Mouse (Mus musculus): ENCODE measurements around the gene Hbs1l.
A peak's percentile ranks its signal among the peaks of the same experiment; 100 is the strongest.

Gene Hbs1l

DNA sequence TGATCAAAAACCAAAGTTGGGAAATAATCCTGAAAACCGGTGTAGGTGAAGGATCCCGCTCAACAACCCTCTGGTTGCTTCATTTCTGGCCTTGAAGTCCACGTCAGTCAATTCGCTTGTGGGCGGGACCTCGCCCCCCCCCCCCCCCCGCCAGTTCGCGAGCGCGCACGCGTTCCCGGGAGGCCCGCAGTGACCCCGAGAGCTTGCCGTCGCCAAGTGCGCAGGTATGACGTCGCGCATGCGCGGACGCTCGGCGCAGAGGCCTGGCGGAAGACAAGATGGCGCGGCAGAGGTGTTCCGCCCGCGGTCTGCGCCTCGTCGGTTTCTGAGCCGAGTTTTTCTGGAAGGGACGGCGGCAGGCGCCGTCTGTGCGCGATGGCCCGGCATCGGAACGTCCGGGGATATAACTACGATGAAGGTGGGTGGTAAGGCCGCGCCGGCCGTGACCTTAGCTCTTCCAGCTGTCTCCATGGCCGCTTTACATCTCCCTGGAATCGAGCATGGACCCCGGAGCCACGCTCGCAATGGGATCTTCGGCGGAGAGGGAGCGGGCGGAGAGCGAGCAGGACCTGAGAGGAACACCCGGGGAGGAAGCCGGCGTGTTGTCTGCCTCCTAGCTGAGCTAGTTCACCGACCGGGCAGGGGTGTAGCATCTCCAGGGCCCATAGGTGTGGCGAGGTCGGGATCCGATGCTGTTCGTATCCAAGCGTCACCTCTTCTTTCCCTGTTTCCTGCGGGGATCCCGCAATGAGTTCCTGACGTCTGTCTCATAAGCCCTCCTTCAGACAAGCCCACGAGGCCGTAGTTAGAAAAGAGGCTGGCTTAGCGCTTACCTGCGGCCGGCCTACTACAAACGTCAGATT, at the start of gene Hbs1l:
Hbs1l (plus strand) TSS at position 221 of the 863 bp plus-strand sequence.
- peak; percentile 88 to 89 for DNase-seq

DNA sequence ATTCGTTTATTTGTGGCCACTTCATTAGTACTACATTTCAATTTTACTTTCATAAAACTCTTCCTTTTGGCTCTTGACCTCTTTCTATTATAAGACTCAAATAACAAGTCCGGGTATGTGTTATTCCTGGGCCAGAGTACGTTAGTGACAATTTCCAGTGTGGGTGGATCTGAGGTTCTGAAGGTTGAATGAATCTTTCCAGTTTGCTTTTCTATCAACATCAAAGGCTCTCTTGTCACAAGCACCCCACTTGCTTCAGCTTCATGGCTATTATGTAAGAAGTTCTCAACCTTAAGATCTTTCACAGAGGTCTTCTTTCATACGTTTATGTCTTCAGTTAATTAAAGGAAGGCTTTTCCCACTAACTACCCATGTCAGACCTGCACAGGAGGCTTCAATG, 47.2 kb upstream of the Hbs1l start:
- no peak for DNase-seq

DNA sequence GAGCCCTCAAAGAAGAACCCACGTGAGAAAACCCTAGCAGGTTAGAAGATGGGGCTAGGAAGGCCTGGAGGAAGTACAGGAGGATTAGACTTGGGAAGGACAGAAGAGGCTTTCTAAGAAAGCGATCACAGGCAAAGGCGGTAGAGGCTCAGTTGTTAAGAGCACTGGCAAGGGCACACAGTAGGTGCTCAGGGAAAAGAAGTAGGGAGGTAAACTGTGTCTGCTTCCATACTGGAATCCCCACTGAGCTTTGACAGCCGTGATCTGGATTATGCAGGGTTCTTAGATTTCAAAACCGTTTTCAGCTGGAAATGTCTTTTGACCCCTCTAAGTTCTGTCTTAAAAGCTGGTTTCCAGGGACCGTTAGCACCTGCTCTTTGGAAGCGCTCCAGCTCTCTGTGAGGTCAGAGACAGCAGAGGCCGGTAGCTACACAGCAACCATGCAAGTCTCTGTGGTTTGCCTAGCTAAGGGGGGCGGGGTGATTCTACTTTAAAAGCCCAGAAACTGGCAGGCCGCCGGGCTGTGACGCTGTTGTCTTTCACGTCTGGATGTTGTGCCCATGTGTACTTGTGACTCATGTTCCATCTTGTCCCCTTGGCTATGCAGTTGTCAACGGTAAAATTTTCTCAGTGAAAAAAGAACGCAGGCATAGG, 43.8 kb upstream of the Hbs1l start:
- DNase-seq, result peak in 1 of 2 experiments; percentile 4

DNA sequence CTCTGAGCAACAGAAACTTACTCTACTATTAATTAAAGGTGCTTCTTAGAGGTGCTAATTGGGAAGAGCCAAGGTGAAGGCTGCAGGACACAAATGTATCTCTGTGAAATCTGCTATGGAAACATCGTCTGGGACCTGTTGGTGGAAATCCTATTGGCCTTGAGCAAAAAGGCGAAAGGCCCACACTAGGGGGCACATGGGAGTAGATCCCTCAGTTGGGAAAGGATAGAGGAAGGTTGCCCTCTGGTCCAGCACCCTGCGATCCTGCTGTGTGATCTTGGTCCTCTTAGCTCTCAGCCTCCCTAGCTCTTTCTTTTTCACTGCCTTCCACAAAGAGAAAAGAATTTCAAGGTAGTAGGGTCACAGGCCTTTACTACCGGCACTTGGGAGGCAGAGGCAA, 43.0 kb upstream of the Hbs1l start:
- DNase-seq, result no peak

DNA sequence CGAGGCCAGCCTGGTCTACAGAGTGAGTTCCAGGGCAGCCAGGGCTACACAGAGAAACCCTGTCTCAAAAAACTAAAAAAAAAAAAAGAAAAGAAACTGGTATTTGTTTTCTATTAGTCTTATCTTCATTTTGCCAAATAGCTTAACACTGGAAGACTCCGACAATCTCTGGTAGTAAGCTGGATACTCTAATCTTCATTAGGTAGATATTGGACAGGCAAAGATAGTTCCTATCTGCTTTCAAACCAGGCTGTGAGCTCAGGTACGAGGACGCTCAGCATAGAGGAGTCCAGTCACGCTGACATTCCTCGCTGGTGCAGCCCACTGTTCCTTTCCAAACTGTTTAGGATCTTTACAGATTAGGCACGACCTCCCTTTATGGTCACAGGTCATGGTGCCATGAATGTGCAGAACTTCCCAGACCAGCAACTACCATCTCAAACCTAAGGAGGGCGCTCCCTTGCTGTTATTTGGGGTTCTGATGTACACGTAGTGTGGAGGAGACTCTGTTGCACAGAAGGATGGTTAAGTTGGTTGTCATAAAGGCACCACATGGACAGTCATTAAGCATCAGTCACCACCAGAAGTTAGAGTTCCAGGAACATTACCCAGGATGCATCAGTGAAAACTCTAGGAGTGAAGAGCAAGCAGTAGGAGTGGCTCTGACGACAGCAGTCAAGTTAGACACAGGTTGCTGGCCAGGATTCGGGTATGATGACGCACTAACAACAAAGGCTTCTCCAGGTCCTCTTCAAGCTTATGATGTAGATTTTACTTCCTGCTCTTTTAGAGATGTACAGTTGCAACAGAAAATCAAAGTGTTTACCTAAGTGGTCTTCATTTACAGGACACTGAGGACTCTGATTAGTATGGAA, 41.3 kb upstream of the Hbs1l start:
- DNase-seq, result no peak

DNA sequence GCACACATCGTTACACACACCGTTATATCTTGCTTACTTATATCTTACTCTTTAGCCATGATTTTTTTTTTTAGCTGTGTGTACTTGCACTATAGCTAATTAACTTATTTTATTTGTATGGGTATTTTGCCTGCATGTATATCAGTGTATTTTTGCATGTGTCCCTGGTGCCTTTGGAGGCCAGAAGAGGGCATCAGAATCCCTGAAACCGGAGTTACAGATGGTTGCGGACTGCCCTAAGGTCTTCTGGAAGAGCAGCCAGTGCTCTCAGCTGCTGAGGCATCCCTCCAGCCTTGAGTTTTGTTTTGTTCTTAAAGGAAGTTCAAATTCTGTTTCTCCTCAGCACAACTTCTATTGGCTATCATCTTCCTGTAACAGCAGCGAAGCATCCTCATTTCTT, 38.5 kb upstream of the Hbs1l start:
- peak in 1 of 2 experiments; percentile 9 for DNase-seq

DNA sequence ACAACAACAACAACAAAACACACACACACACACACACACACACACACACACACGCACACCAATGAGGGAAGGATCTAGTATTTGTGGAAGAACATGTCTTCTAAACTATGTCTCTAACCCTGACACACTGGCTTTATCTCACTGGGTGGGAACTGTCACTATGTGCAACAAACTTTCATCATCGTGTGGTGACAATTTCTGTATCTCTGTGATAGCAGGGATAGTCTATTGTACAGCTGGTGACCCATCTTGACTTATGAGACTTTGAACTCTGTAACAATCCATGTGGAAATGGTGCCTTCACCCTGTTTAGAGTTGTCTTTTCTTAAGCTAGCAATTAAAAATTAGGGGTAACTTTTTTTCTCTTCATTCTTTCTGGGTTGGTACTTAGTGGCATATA, 36.1 kb upstream of the Hbs1l start:
- no peak for DNase-seq

DNA sequence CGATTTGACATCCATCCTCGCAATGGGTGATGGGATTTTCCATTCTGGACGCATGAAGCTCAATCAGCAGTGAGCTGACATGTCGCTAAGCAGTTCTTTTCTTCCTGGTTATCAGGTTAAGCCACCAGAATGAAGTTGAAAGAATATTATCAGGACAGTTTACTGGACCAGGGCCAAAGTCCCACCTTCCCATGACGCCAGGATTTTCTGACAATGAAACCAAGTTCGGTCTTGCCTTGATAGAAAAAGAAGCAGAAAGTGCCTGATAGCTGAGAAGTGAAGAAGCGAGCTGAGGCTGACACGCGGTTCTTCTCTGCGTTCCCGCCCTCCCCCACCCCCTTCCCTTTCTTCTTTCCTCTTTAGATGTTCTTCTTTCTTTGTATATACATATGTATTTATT, 30.6 kb upstream of the Hbs1l start:
- no peak for DNase-seq

DNA sequence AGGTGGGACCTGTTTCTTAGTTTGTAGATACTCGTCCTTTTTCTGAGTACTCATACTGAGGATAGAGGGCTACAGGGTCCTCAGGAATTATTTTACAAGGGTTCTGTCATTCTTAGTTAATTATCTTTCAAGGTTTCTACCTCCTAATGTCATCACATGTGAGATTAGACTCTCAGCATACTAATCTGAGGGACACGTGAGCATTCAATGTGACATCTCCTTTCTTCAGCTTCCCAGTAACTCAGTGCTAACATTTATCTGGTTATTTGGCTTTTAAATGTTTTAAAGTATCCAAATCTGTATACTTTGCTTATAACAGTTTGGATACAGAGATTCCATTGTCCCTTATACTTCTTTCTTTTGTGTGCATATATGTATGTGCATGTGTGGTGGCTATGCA, 28.3 kb upstream of the Hbs1l start:
- no peak for DNase-seq

DNA sequence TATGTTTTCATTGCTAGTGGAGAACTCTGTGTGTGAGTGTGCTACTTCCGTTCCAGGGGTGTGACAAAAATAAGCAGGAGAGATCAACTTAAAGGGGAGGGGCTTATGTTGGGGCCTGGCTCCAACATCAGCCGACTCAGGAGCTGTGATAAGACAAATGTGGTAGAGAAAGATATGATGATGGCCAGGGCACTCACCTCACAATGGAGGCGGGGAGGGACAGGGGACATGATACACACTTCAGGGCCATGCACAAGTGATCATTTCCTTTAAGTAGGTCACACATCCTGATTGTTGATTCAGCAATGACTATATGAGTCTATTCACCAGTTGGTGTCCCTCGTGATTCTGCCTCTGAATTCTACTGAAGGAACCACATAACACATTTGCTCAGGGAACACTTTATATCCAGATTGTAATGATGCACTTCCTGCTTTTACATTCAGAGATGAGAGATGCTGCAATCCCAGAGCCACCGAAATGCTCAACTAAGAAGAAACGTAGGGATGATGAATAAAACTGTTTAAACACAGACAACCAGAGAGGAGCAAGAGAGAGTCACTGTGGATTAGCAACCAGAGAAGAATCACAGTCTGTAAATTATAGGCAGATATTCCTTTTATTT, 26.9 kb upstream of the Hbs1l start:
- DNase-seq, result no peak

DNA sequence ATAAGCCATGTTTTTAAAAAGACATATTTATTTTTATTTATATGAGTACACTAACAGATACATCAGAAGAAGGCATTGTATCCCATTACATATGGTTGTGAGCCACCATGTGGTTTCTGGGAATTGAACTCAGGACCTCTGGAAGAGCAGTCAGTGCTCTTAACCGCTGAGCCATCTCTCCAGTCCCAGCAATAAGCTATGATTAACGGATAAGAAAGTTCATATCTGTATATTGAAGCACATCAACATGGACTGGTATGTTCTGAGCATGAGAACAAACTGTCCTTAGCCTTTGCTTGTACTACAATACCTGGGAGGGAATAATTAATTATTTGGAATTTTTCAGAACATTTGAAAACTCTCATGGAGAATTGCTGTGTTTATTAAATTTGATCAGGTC, 25.9 kb upstream of the Hbs1l start:
- DNase-seq, result no peak

DNA sequence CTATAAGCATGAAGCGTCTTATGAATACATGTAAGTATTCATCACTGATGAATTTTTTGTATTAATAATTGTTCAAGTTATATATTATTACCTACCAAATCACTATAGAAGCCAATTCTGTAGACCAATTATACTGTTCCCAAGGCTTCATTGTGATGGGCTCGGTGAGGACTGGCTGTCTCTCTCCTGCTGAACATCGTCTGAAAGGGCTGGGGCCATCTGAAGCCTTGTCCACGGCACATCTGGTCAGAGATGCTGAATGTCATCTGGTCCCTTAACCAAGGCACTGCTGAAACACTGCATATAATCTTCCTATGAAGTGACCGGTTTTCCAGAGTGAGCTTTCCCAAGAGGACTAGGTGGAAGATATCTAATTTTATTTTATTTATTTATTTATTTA, 24.9 kb upstream of the Hbs1l start:
- DNase-seq, result no peak

DNA sequence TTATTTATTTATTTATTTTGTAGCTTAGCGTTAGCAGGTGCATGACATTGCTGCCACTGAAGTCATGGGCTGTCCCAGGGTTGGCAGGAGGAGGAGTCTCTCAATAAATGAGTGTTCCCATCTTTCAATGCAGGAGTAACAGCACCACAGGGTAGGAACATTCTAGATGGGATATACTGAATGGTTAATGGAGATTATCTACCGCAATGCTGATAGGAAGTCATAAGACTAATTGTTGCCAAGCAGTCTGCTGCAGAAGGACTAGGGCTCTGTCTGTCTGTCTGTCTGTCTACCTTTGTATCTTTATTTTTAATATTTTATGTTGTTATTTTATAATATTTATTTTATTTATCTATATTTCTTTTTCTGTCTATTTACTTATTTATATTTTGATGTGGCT, 24.5 kb upstream of the Hbs1l start:
- no peak for DNase-seq

DNA sequence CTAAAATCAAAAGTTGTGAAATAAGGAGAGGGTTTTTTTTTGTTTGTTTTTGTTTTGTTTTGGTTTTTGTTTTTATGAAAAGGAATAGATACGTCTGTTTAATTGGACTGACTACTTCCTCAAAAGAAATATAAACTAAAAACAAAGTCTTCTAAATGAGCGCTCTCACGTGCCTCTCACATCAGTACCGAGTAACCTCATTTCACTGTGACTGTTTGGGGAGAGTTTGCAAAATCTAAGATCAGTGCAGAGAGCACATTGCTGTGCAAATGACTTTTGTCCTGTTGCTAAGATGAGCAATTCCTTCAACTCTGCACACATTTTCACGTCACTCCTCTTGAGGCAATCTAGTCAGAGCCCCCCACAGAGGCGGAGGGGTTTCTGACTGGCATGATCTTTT, 24.0 kb upstream of the Hbs1l start:
- DNase-seq, result no peak

DNA sequence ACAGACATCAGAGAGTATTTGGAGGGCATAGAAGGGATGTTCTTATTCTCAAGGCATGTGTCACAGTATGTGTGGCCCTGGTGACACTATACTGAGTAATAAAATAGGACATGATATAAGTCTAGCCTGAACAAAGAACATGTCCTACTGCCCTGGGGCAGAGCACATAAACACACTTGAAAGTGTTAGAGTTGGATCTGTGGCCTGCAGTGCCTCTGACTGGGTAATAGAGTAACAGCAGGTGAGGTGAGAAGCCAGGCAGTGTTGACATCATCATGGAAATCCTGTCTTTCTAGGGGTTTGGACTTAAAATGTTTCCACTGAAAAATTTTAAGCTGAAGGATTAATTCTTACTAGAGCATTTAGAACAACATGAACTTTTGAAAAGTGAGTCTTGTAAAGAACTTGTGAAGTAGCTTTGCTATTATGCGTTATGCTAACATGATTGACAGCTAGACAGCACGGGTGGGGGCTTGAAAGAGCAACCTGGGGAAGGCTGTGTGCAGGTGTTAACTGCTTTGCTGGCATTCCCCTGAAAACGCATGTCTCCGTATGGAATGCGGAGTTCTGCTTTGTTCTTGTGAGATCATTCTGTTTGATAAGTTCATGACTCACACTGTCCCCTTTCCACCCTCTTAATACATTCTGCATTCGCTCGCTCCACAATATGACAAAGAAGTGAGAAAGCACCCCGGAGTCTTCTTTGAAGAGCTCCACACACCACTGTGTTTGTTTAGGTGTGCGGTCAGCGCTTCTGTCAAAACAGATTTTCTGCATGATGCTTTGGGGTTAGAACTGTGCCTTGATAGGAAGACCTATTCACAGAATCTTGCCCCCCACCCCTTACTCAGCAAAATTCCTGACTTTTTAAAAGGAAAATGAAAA, 8.3 kb upstream of the Hbs1l start:
- no peak for DNase-seq

DNA sequence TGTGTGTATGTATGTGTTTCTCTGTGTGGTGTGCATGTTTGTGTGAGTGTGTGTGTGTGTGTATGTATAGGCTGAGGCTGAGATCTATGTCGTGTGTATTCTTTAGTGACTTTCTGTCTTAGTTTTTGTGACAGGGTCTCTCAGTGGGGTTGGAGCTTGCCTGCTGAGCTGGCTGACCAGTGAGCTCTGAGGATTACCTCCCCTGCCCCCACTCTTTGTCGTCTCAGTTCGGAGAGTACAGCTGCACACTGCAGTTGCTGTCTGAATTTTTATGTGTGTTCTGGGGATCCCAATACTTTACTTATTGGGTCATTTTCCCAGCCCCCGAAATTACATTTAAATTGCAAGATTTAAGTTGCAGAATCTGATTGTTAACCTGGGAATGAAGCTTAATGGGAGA, 4.6 kb upstream of the Hbs1l start:
- DNase-seq, result no peak

DNA sequence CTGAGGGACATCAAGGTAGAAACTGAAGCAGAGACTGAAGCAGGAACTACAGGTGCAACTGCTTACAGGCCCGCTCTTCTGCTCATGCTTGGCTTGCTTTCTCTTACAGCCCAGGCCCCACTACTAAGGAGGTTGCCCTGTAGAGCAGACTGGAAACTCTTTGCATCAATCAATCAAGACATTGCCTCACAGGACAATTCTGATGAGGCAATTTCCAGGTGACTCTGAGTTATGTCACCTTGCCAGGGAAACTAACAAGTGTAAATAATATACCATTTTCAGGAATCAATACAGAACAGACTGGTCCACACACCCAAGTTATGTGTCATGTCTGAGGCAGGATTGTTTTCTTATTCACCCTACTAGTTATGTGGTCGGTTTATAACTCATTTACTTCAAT, 1.6 kb upstream of the Hbs1l start:
- DNase-seq, result no peak

DNA sequence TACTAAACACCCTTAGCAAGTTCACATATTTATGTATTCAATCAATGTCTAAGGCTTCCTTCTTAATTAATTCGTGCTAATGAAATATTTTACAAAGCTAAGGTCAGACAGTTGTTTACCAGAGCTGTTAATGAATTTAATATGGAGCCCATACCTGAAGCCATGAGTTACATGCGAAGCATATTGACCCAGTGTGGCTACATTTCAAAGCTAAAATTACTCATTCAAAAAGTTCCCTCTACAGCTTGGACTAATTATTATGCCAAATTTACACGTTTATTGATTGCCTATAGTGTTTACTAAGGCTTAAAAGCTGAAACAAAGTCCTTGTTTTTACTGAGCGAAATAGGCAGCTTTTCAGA, 401 bp upstream of the Hbs1l start:
- no peak for DNase-seq

DNA sequence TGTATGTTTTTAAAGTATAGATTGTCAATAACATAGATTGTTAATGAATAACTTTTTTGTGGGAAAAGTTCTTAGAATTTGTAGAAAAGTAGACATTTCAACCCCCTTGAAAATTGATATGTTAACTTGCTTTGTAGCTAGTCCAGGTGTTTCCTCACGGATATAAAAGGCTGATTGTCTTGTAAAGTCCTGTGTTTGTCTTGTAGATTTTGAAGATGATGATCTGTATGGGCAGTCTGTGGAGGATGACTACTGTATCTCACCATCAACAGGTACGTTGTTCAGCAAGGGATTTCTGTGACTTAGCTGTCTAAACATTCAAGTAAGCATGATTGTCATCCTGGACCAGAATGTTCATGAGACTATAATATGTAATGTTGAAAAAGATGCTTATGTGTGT, 3.2 kb downstream of the Hbs1l start:
- no peak for DNase-seq

DNA sequence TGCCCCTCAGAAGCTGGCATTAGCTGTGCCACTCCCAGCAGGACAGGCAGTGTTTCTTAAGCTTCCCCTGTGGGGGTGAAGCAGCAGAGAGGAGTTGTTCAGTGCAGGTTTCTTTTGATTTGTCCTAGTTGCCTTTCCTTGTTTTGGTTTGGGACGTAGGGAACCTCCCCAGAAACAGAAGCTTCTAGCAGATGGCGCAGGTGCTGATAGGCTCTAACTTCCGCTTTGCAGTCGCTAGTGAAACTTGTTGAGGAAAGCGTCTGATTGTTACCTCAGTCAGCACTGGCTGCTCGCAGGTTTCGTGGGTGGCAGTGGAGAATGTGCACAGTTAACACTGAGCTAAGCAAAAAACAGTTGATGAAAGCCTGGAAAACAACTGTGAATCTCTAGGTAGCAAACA, 6.0 kb downstream of the Hbs1l start:
- DNase-seq, result no peak

DNA sequence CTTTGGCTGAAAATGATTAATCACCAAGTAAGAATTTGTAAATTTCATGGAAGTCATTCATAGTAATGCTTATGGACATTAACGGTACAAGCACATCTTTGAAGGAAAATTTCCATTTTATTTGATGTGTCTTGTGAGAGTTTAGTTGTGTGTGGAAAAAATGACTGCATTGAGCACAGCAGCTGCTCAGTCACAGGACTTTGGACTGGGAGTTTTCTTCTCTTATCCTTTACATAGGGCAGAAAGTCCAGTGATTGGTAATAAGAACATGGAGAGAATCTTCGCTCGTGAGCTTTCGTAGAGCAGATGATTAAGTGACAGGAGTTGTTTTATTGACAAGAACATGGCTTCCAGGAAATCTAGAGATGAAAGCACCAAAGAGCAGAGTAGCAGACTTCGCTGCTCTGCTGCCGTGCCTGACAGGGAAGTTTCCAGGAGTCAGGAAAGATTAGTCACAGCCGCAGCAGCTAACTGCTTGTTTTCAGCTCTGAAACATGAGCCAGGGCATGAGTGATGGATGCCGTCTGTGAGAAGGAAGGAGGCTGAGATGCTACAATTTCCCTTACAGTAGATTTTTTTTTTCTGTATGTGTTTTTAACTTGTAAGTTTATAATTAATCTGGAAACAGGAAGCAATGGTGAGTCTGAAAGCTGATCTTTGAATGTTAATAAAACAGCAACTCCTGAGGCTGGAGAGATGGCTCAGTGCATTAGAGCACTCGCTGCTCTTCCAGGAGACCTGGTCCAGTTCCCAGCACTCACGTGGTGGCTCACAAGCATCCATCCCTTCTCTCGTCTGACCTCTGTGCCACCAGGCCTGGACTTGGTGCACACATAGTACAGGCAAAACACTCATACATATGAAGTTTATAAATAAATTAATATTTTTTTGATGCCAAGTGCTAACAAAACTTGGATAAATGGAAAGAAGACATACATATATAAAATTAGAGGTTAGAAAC, 9.2 kb downstream of the Hbs1l start:
- DNase-seq, result peak; percentile 54 to 61
